Mouse (Mus musculus): ENCODE measurements around the gene Gm43552. TPM values are rescaled to one million over a fixed set of nuclear protein-coding genes. Genes with fewer than 3 reads are reported as not detected.

The Gm43552 gene
- polyA plus RNA-seq, 1 experiment, result not detected

DNA sequence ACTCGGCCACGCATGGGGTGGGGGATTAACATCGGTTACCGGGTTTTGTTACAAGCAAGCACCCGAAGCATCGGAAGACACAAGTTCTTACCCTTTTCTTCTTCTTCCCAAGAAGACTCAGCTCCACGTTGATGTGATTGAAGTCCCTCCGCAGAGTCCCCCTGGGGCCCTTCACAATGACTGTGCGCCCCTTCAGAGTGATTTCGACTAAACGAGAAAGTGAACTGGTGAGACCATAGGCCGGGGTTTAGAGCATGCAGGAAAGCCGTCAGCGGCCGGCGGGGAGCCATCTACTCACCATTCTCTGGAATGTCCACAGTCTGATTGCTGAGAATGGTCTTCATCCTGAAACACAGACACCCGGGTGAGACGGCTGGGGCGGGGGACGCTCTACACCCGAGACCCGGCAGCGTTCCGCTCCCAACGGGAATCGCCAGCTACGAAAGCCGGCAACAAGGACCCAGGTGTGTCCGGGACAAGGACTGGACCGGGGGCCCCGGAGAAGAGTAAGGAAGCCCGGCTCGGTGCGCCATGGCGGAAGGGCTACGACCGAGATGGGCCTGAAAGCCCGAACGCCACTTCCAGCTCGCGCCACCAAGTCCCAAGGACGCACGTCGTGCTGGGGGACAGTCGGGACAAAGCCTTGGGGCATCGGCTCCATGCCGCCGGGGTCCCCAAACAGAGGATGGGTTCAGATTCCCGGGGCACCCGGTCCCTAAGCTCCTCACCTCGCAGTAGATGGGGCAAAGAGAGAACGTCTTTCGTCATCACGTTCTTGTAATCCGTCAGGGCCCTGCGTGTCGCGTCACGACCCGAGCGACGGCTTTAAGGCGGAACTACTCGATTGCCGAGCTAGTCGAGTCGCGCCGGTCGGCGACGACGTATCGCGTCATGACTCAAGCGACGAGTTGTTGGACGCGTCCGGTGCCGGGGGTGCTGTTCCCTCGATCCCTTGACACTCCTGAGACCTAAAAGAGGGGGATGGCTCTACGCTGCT is 101.7 kb downstream of the Gm43552 start, which contains the start of the genes Rpl9 and Lias:
Gene Rpl9, minus strand, starts transcription at position 797 of the 997 bp plus-strand sequence.
Gene Lias, plus strand, starts transcription at position 850 of the 997 bp plus-strand sequence.
- WGBS, result under 1% methylated on average over 83 of the region's 83 CpGs
- DNase-seq (ENCODE audit: low read depth, low spot score), result peak; percentile 70

DNA sequence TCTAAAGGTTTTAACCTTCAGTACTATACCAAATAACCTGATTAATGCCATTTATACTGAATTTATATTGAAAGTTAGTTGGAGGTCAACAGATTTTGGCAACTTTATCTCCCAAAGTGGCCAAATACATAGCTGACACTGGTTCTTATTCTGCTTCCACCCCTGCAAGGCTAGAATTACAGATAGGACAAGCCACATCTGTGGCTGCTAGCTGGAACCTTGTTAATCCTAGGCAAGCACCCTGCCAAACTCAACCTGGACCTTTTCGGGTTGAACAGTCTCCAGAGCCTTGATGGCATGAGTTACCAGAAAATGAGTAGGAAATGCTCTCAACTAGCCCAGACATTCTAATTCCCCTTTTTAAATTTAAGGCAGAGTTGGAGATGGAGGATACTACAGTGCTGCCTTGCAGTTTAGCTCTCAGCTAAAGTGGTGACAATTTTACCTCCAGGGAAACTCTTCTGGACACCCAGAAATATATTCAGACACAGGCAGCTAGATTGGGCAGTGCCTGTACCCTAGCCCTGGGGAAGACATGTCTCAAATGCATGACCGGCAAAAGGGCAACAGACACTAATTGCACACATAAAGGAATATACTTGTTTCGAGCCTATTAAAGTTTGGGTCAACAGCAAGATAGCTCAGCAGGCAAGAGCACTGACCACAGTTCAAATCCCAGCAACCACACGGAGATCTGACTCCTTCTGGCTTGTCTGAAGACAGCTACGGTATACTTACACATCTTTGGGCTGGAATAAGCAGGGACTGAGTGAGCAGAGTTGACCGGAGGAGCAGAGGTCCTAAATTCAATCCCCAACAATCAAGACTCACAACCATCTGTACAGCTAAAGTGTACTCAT is 105.4 kb downstream of the Gm43552 start:
- no peak for DNase-seq (ENCODE audit: low read depth, low spot score)
- WGBS, result 63% methylated on average over 6 of the region's 6 CpGs

DNA sequence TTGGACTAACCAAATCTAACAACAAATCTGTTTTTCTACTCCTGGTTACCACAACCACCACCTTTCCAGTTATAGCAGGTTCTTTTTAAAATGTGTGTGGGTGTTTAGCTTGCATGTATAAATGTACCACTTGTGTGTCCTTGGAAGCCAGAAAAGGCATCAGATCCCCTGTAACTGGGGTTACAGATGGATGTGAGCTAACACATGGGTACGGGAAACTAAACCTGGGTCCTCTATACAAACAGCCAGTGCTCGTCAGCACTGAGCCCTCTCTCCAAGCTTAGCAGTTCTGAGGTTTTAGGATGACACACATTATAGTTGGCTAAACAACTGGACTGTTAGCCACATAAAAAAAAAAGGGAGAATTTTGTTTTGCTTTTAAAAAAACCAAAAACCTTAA is 106.9 kb downstream of the Gm43552 start:
- WGBS, result 83% methylated on average over 2 of the region's 2 CpGs
- no peak for DNase-seq (ENCODE audit: low read depth, low spot score)

Other genes with a start within 250 kb of the Gm43552 start
- 12.0 and 13.6 TPM in 2 replicates for gene Rfc1, start 157.2 kb downstream of the Gm43552 start, polyA plus RNA-seq (2012; rRNA removed)
- 0.36 and 0.40 TPM in 2 replicates for gene Klb, start 144.5 kb downstream of the Gm43552 start, polyA plus RNA-seq (2012; rRNA removed)
- 361 TPM in 2 replicates for gene Rpl9, start 101.4 kb downstream of the Gm43552 start, polyA plus RNA-seq (2012; rRNA removed)
- 13.4 and 17.8 TPM in 2 replicates for gene Lias, start 101.3 kb downstream of the Gm43552 start, polyA plus RNA-seq (2012; rRNA removed)
- 26.6 and 48.3 TPM in 2 replicates for gene Ugdh, start 56.9 kb downstream of the Gm43552 start, polyA plus RNA-seq (2012; rRNA removed)
- 111 and 119 TPM in 2 replicates for gene Smim14, start 44.4 kb upstream of the Gm43552 start, polyA plus RNA-seq (2012; rRNA removed)
- gene Ube2k, start 44.4 kb upstream of the Gm43552 start, polyA plus RNA-seq (2012; rRNA removed), result 19.3 and 22.7 TPM in 2 replicates
- gene Pds5a, start 205.4 kb upstream of the Gm43552 start, polyA plus RNA-seq (2012; rRNA removed), result 23.5 and 30.9 TPM in 2 replicates

Data from large intestine, adult 2 months (tissue).